Comparison of ENCODE assay signal across 8 mouse cellular contexts in the genomic region with DNA sequence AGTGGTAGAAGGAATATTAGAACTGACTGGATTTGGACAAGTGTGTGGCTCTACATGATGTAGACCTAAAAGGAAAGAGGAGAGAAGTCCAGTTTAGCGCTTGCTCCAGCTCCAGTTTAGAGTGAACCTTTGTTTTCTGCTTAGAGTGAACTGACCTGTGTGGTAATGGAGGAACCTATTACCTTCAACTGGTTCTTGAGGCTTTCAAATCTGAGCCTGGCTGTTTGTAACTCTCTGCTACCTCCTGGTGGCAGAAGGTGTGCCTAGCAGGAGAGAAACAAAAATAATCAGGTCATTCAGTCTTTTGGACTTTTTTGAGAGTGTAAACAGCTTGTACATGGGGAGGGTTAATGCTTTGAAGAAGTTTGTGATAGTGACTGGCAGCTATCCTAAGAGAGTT. TPM values are rescaled to one million over a fixed set of nuclear protein-coding genes. Genes with fewer than 3 reads are reported as not detected.
DNase-seq lines count a peak whose midpoint lies in the region; ATAC-seq and TF ChIP-seq lines count a peak whose summit lies in the region.

No protein-coding gene starts in this region.

- no peaks in the 10 kb centered on the region for H3K79me2 ChIP-seq in MEL (ENCODE audit: control insufficient read depth, insufficient read depth, low read length, poor library complexity)

- no peaks in the 10 kb centered on the region for H3K4me1 ChIP-seq in MEL (ENCODE audit: control insufficient read depth in 1 of 2, insufficient read depth in 2 of 2, low read length in 2 of 2)
- no peaks in the 10 kb centered on the region for H3K4me1 ChIP-seq in forebrain, embryonic 16.5 days (replicated peaks; ENCODE audit: control insufficient read depth, insufficient read depth, low read length)
- H3K4me1 ChIP-seq in midbrain, postnatal 0 days (ENCODE audit: insufficient read depth, low read length) = no peaks in the 10 kb centered on the region

- DNase-seq in layer of hippocampus, postnatal 10 days (ENCODE audit: low spot score in 2 of 2) = peak; percentile 58 to 72
- DNase-seq in layer of hippocampus, adult 9-11 months = no peak
- peak; percentile 45 for DNase-seq in MEL (ENCODE audit: low read depth, low spot score)
- DNase-seq in large intestine, adult 2 months (ENCODE audit: low read depth, low spot score) = peak; percentile 33
- peak; percentile 72 for DNase-seq in midbrain, postnatal 0 days (ENCODE audit: low spot score)
- peak; percentile 36 to 49 for DNase-seq in thymus, postnatal 36 days

- no peaks in the 10 kb centered on the region for H3K9me3 ChIP-seq in MEL (replicated peaks; ENCODE audit: insufficient read depth, low read length)
- H3K9me3 ChIP-seq in forebrain, embryonic 16.5 days (ENCODE audit: control insufficient read depth, low read length) = no peaks in the 10 kb centered on the region
- no peaks in the 10 kb centered on the region for H3K9me3 ChIP-seq in midbrain, postnatal 0 days (ENCODE audit: low read length)

- H3K27ac ChIP-seq in MEL (ENCODE audit: control insufficient read depth, low read depth, low read length) = no peak overlapping the region
- no peak overlapping the region for H3K27ac ChIP-seq in forebrain, embryonic 16.5 days (ENCODE audit: low read length)
- 0 out of 2 replicates have a peak overlapping the region, but pooled peaks have one; percentile 26 for H3K27ac ChIP-seq in midbrain, postnatal 0 days (ENCODE audit: low read depth, low read length)

- WGBS in forebrain, embryonic 16.5 days = 35% methylated on average over 1 of the region's 1 CpGs
- WGBS in large intestine, adult 2 months = 24% methylated on average over 1 of the region's 1 CpGs
- 30% methylated on average over 1 of the region's 1 CpGs for WGBS in midbrain, postnatal 0 days

- peak; percentile 49 for ATAC-seq in cerebellum, adult (ENCODE audit: insufficient number of reproducible peaks, low FRiP score, low TSS enrichment)
- ATAC-seq in forebrain, embryonic 16.5 days = peak; percentile 62
- peak; percentile 50; the same call in 1 of the 2 replicates for ATAC-seq in midbrain, postnatal 0 days (ENCODE audit: low FRiP score)

- H3K27me3 ChIP-seq in MEL (ENCODE audit: control insufficient read depth in 1 of 2, insufficient read depth in 2 of 2, low read length in 2 of 2) = no peaks in the 10 kb centered on the region
- H3K27me3 ChIP-seq in forebrain, embryonic 16.5 days (replicated peaks; ENCODE audit: control insufficient read depth, insufficient read depth, low read length) = no peaks in the 10 kb centered on the region
- no peaks in the 10 kb centered on the region for H3K27me3 ChIP-seq in midbrain, postnatal 0 days (ENCODE audit: insufficient read depth, low read length)

- no peak for TF ChIP-seq EP300 in MEL (IDR thresholded peaks at IDR 0.05; ENCODE audit: low read depth in 1 of 2, low read length in 2 of 2)

- no peak overlapping the region for H3K4me3 ChIP-seq in MEL (ENCODE audit: control insufficient read depth in 1 of 2, insufficient read depth in 1 of 2, low read depth in 2 of 2, low read length in 2 of 2)
- H3K4me3 ChIP-seq in forebrain, embryonic 16.5 days (replicated peaks; ENCODE audit: low read length) = no peak overlapping the region
- H3K4me3 ChIP-seq in midbrain, postnatal 0 days (ENCODE audit: low read depth, low read length) = no peak overlapping the region

- no peak for TF ChIP-seq POLR2A in MEL (IDR thresholded peaks at IDR 0.05; ENCODE audit: control insufficient read depth in 1 of 2, insufficient read depth in 1 of 2, low read depth in 1 of 2, low read length in 2 of 2, poor library complexity in 1 of 2)

- no peak overlapping the region for H3K9ac ChIP-seq in MEL (ENCODE audit: control insufficient read depth, low read depth, low read length, poor library complexity, severe bottlenecking)
- H3K9ac ChIP-seq in forebrain, embryonic 16.5 days (replicated peaks; ENCODE audit: low read depth, low read length) = no peak overlapping the region
- H3K9ac ChIP-seq in midbrain, postnatal 0 days (replicated peaks; ENCODE audit: low read length, poor library complexity, severe bottlenecking) = no peak overlapping the region

- TF ChIP-seq CTCF in MEL (IDR thresholded peaks at IDR 0.05 in 2 of 3, conservative IDR thresholded peaks at IDR 0.05 in 1 of 3; ENCODE audit: control insufficient read depth in 1 of 3, insufficient read depth in 1 of 3, low read depth in 2 of 3, low read length in 3 of 3, poor library complexity in 1 of 3, severe bottlenecking in 1 of 3) = peak; percentile 48 to 75 (median 57)
- TF ChIP-seq CTCF in midbrain, postnatal 0 days (IDR thresholded peaks at IDR 0.05) = peak; percentile 97

- peak; percentile 68 for TF ChIP-seq RAD21 in MEL (IDR thresholded peaks at IDR 0.05; ENCODE audit: low read depth, low read length)

- H3K36me3 ChIP-seq in MEL (ENCODE audit: control insufficient read depth in 1 of 2, insufficient read depth in 2 of 2, low read length in 2 of 2) = no peaks in the 10 kb centered on the region
- 0 out of 2 replicates have a peak, but pooled peaks cover 14% of the 10 kb centered on the region for H3K36me3 ChIP-seq in forebrain, embryonic 16.5 days (ENCODE audit: control insufficient read depth, insufficient read depth)
- H3K36me3 ChIP-seq in midbrain, postnatal 0 days (ENCODE audit: insufficient read depth, low read length) = peaks cover 26% of the 10 kb centered on the region; the same call in 1 of the 2 replicates

- H3K4me2 ChIP-seq in forebrain, embryonic 16.5 days (ENCODE audit: low read length) = no peak overlapping the region
- no peak overlapping the region for H3K4me2 ChIP-seq in midbrain, postnatal 0 days (ENCODE audit: low read depth, low read length, poor library complexity, severe bottlenecking)

TF ChIP-seq in MEL, 35 proteins besides CTCF, POLR2A, EP300 and RAD21:
- peak; percentile 56 for TF ChIP-seq ZC3H11A (IDR thresholded peaks at IDR 0.05; ENCODE audit: low read depth, low read length)
- TF ChIP-seq SMC3 (IDR thresholded peaks at IDR 0.05; ENCODE audit: low read depth, low read length) = peak; percentile 83
- TF ChIP-seq TCF12 (IDR thresholded peaks at IDR 0.05; ENCODE audit: low read depth, low read length) = no peak

RNA-seq across cellular contexts. Expression of gene Slain1, which starts 44.3 kb away (rescaled TPM):
- total RNA-seq in layer of hippocampus, postnatal 10 days (2021) = 10 to 100 TPM; 59.7 to 65.2 TPM
- not detected in 2 replicates for total RNA-seq in MEL (2012; rRNA removed)
- polyA plus RNA-seq in MEL (2012; ENCODE audit: insufficient read depth in 1 of 2, insufficient read length in 2 of 2, low read depth in 1 of 2, low replicate concordance in 2 of 2, missing spikeins in 1 of 2) = not detected
- 20.6 and 29.6 TPM in 2 replicates for polyA plus RNA-seq in forebrain, embryonic 16.5 days (2015; fragmentation: Nextera tagmentation; extraction: Ambion mirVana)
- 4.4 and 5.4 TPM in 2 replicates for polyA plus RNA-seq in large intestine, adult 2 months (2012; rRNA removed)
- 70.0 and 89.7 TPM in 2 replicates for total RNA-seq in midbrain, postnatal 0 days (2014; rRNA removed)
- 16.6 and 20.3 TPM in 2 replicates for polyA plus RNA-seq in midbrain, postnatal 0 days (2015; fragmentation: Nextera tagmentation; extraction: Ambion mirVana)
